In the genomic region with DNA sequence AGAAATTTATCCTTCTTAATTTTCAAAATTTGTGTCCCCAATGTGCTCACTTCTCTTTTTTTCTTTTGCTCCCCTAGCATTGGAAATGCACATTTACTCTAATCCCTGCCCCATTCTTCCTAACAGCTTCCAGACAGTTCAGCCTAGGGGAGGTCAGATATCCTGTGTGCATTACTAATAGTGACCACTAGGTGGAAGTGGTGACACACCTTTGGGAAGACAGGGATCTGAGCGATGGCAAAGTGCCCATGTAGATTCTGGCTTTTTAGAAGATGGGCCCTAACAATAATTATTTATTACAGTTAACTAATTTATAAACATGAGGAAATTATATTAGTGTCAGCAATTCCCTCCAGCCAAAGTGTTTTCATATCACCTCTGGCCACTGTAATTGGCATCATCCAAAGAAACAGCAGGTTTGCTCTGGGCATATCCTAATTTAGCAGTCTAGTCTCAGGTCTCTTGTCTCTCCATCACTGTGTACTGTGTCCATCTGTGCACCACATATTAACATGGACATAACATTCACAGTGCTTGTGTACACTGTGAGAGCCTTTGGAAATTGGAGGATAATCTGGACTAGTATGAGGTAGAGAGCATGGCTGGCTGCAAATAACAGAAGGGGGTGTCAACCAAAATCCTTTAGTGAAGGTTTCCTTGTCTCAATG, we compare ENCODE assay signal across 9 mouse cellular contexts. TPM values are rescaled to one million over a fixed set of nuclear protein-coding genes. Genes with fewer than 3 reads are reported as not detected.
A peak's percentile ranks its signal among the peaks of the same experiment; 100 is the strongest.
DNase-seq lines count a peak whose midpoint lies in the region; ATAC-seq lines count a peak whose summit lies in the region.
"Had no signal": no experiment of that assay in that cellular context is flagged by ENCODE, and none has a peak within 500 bp of the region (broad histone marks: within the 10 kb centered on the region; RNA-seq: fewer than 3 reads in every experiment).

No protein-coding gene starts in this region.

- H3K27me3 ChIP-seq in kidney, embryonic 14.5 days (ENCODE audit: control insufficient read depth, insufficient read depth, low read length): no peaks in the 10 kb centered on the region
- H3K27me3 ChIP-seq: heart, embryonic 13.5 days had no signal

- H3K4me3 ChIP-seq in kidney, embryonic 14.5 days (ENCODE audit: low read length): no peak overlapping the region
- H3K4me3 ChIP-seq: heart, embryonic 13.5 days had no signal

- no peak overlapping the region for H3K27ac ChIP-seq in kidney, embryonic 14.5 days (ENCODE audit: low read depth, low read length)
- H3K27ac ChIP-seq: heart, embryonic 13.5 days had no signal

- 3% methylated on average over 1 of the region's 1 CpGs for WGBS in kidney, embryonic 14.5 days

- H3K9me3 ChIP-seq in kidney, embryonic 14.5 days (ENCODE audit: control insufficient read depth, low read length): no peaks in the 10 kb centered on the region
- H3K9me3 ChIP-seq: heart, embryonic 13.5 days had no signal

- H3K4me2 ChIP-seq in kidney, embryonic 14.5 days (replicated peaks; ENCODE audit: low read depth, low read length): no peak overlapping the region
- H3K4me2 ChIP-seq: heart, embryonic 13.5 days had no signal

- peak; percentile 90 for ATAC-seq in kidney, embryonic 14.5 days (ENCODE audit: low FRiP score, low TSS enrichment)

- peak; percentile 6 to 32 for DNase-seq in CD8-positive naive resting alpha-beta T cell, adult 2 months (ENCODE audit: low read depth in 2 of 2, low spot score in 2 of 2)
- DNase-seq in ZHBTc4 (ENCODE audit: low read depth, low spot score): peak; percentile 67
- DNase-seq in cerebellum, postnatal 4 days (ENCODE audit: low spot score in 2 of 2): peak; percentile 23 to 58
- peak; percentile 6 for DNase-seq in gastrocnemius, postnatal 25 days
- DNase-seq in liver: peak; percentile 30
- peak; percentile 66 for DNase-seq in naive thymus-derived CD4-positive, alpha-beta T cell, adult 2 months (ENCODE audit: low read depth)
- peak; percentile 9 for DNase-seq in yolk sac, embryonic 10.5 days (ENCODE audit: low spot score)

- no peak overlapping the region for H3K9ac ChIP-seq in kidney, embryonic 14.5 days (ENCODE audit: low read depth, low read length)
- H3K9ac ChIP-seq: heart, embryonic 13.5 days had no signal

- H3K36me3 ChIP-seq in kidney, embryonic 14.5 days (ENCODE audit: control insufficient read depth, insufficient read depth, low read length): no peaks in the 10 kb centered on the region
- H3K36me3 ChIP-seq: heart, embryonic 13.5 days had no signal

- H3K4me1 ChIP-seq in kidney, embryonic 14.5 days (ENCODE audit: control insufficient read depth, insufficient read depth, low read length): no peaks in the 10 kb centered on the region
- H3K4me1 ChIP-seq: heart, embryonic 13.5 days had no signal

RNA-seq across cellular contexts. Expression of a gene that starts 13.1 kb away (rescaled TPM):
- total RNA-seq in gastrocnemius, postnatal 25 days (2021): not detected
- not detected in 2 replicates for polyA plus RNA-seq in kidney, embryonic 14.5 days (2014; fragmentation: Nextera tagmentation; extraction: Ambion mirVana)
- polyA plus RNA-seq: heart, embryonic 13.5 days had no signal

RNA-seq across cellular contexts. Expression of a gene that starts 57.7 kb away (rescaled TPM):
- not detected for total RNA-seq in gastrocnemius, postnatal 25 days (2021)
- polyA plus RNA-seq in kidney, embryonic 14.5 days (2014; fragmentation: Nextera tagmentation; extraction: Ambion mirVana): 1.2 and 1.8 TPM in 2 replicates

Comparison
In these comparisons a context has a peak if more than half of its experiments do, and no peak if none do; other contexts are left out.
1. DNase-seq: peak in every context shown above with its lines; median percentile 67 in ZHBTc4; 66 in naive thymus-derived CD4-positive, alpha-beta T cell, adult 2 months; 40 in cerebellum, postnatal 4 days; 30 in liver; 19 in CD8-positive naive resting alpha-beta T cell, adult 2 months; 9 in yolk sac, embryonic 10.5 days; 6 in gastrocnemius, postnatal 25 days.